Mouse (Mus musculus) liver, embryonic 13.5 days (tissue): Measurements from ENCODE around the gene Pik3c2b. TPM values are rescaled to one million over a fixed set of nuclear protein-coding genes. Genes with fewer than 3 reads are reported as not detected.

Experiments
- ATAC-seq: fragments of 200-750 bp; cut with Nextera tagmentation; 2 replicates; pipeline ENCODE4 v1.8.0; 2017; ENCODE audit warnings: low read depth, mild to moderate bottlenecking, moderate number of reproducible peaks, moderate library complexity
- DNase-seq: peaks from one replicate; pipeline ENCODE4 v3.0.0; 2022
- H3K27ac ChIP-seq: fragments of 300-500 bp; sonication (generic); 2 replicates; pipeline ENCODE4 v1.5.1; 2015; ENCODE audit warnings: moderate library complexity, mild to moderate bottlenecking, inconsistent platforms
- H3K27me3 ChIP-seq: fragments of 300-500 bp; sonication (generic); 2 replicates; pipeline ENCODE4 v1.6.1; 2015; ENCODE audit warnings: mild to moderate bottlenecking, inconsistent platforms
- H3K36me3 ChIP-seq: fragments of 300-500 bp; sonication (generic); 2 replicates; pipeline ENCODE4 v1.6.1; 2015; ENCODE audit warnings: mild to moderate bottlenecking, inconsistent platforms
- H3K4me1 ChIP-seq: fragments of 300-500 bp; sonication (generic); replicated peaks from 2 replicates; pipeline ENCODE4 v1.6.1; 2015; ENCODE audit warnings: inconsistent platforms
- H3K4me2 ChIP-seq: fragments of 300-500 bp; sonication (generic); 2 replicates; pipeline ENCODE4 v1.6.1; 2015; ENCODE audit warnings: inconsistent platforms, mild to moderate bottlenecking, moderate library complexity
- H3K4me3 ChIP-seq: fragments of 300-500 bp; sonication (generic); replicated peaks from 2 replicates; pipeline ENCODE4 v1.5.1; 2015; ENCODE audit warnings: mild to moderate bottlenecking, inconsistent platforms
- H3K9ac ChIP-seq: fragments of 300-500 bp; sonication (generic); 2 replicates; pipeline ENCODE4 v1.6.1; 2015; ENCODE audit warnings: mild to moderate bottlenecking, inconsistent platforms
- H3K9me3 ChIP-seq: fragments of 300-500 bp; sonication (generic); replicated peaks from 2 replicates; pipeline ENCODE4 v1.6.1; 2016; ENCODE audit warnings: inconsistent platforms
- WGBS: fragments of 180-500 bp; shearing (Covaris S2); methylation state at CpG from one replicate; pipeline ENCODE4 v1.1.7; 2015; ENCODE audit not compliant: insufficient replicate concordance; 5-methylcytosine and 5-hydroxymethylcytosine counted together
- polyA plus RNA-seq: library from polyadenylated mRNA; unstranded; fragments of >200 nt; fragmentation: Nextera tagmentation; extraction: Ambion mirVana; gene quantifications from 2 replicates; pipeline ENCODE4 v1.2.1, GENCODE M21; 2015

The Pik3c2b gene
- polyA plus RNA-seq, 1 experiment from 2014 or later = 0.82 TPM

GRCm38 (mm10) chr1:133127328-133127727 is 81.9 kb downstream of the Pik3c2b start:
- Histone ChIP-seq H3K4me1 (peaks cover 30% of the 10 kb centered on the region), H3K9ac (no peak overlapping the region), H3K27me3 (no peaks in the 10 kb centered on the region), H3K36me3 (no peaks in the 10 kb centered on the region; the same call in 1 of the 2 replicates), H3K4me2 (no peak overlapping the region), H3K27ac (no peak overlapping the region), H3K4me3 (no peak overlapping the region), H3K9me3 (no peaks in the 10 kb centered on the region)
- WGBS = 60% methylated on average over 9 of the region's 9 CpGs
- ATAC-seq (no peak), DNase-seq (no peak)

GRCm38 (mm10) chr1:133129471-133130221 is 84.2 kb downstream of the Pik3c2b start:
- WGBS = 25% methylated on average over 16 of the region's 16 CpGs
- peak overlapping the region; percentile 99 for H3K9ac ChIP-seq
- no peak for DNase-seq
- H3K4me2 ChIP-seq = peak overlapping the region; percentile 92
- H3K36me3 ChIP-seq = peaks cover 22% of the 10 kb centered on the region
- peak overlapping the region; percentile 98 for H3K27ac ChIP-seq
- peaks cover 30% of the 10 kb centered on the region for H3K4me1 ChIP-seq
- ATAC-seq = no peak
- H3K9me3 ChIP-seq = no peaks in the 10 kb centered on the region
- H3K4me3 ChIP-seq = peak overlapping the region; percentile 99
- H3K27me3 ChIP-seq = no peaks in the 10 kb centered on the region

- peaks cover 40% of the 10 kb centered on the region for H3K4me1 ChIP-seq
- no peaks in the 10 kb centered on the region for H3K9me3 ChIP-seq
- peak within 1 kb of the TSS; percentile 98 for H3K27ac ChIP-seq
- peak within 1 kb of the TSS; percentile 92 for H3K4me2 ChIP-seq
- no peaks in the 10 kb centered on the region for H3K27me3 ChIP-seq
- ATAC-seq = peak; percentile 95
- under 1% methylated on average over 72 of the region's 72 CpGs for WGBS
- DNase-seq = peak; percentile 100
- peaks cover 35% of the 10 kb centered on the region for H3K36me3 ChIP-seq
- peak within 1 kb of the TSS; percentile 99 for H3K9ac ChIP-seq
- peak within 1 kb of the TSS; percentile 99 for H3K4me3 ChIP-seq
Measured at GRCm38 (mm10) chr1:133130638-133131560, 85.4 kb downstream of the Pik3c2b start, which contains the start of gene Ppp1r15b. Ppp1r15b (plus strand) TSS chr1:133131143.

GRCm38 (mm10) chr1:133131561-133131905 is 86.1 kb downstream of the Pik3c2b start:
- Histone ChIP-seq H3K36me3 (peaks cover 41% of the 10 kb centered on the region), H3K27me3 (no peaks in the 10 kb centered on the region), H3K4me2 (peak overlapping the region; percentile 92), H3K9ac (peak overlapping the region; percentile 99), H3K4me3 (peak overlapping the region; percentile 99), H3K4me1 (peaks cover 46% of the 10 kb centered on the region), H3K9me3 (no peaks in the 10 kb centered on the region), H3K27ac (peak overlapping the region; percentile 98)
- ATAC-seq (no peak), DNase-seq (no peak)
- whole genome bisulfite sequencing = under 1% methylated on average over 35 of the region's 35 CpGs

- no peaks in the 10 kb centered on the region for H3K9me3 ChIP-seq
- H3K4me1 ChIP-seq = peaks cover 50% of the 10 kb centered on the region
- peak overlapping the region; percentile 98 for H3K27ac ChIP-seq
- H3K4me3 ChIP-seq = peak overlapping the region; percentile 99
- no peaks in the 10 kb centered on the region for H3K27me3 ChIP-seq
- DNase-seq (peak; percentile 22), ATAC-seq (no peak)
- H3K36me3 ChIP-seq = peaks cover 45% of the 10 kb centered on the region
- 0% methylated on average over 11 of the region's 11 CpGs for WGBS
- peak overlapping the region; percentile 92 for H3K4me2 ChIP-seq
- peak overlapping the region; percentile 99 for H3K9ac ChIP-seq
Measured at GRCm38 (mm10) chr1:133131936-133132335, 86.5 kb downstream of the Pik3c2b start.

GRCm38 (mm10) chr1:133132388-133133326 is 87.2 kb downstream of the Pik3c2b start:
- peaks cover 50% of the 10 kb centered on the region for H3K4me1 ChIP-seq
- peaks cover 52% of the 10 kb centered on the region for H3K36me3 ChIP-seq
- H3K27ac ChIP-seq = peak overlapping the region; percentile 98
- DNase-seq = peak; percentile 27
- under 1% methylated on average over 26 of the region's 26 CpGs for WGBS
- no peaks in the 10 kb centered on the region for H3K9me3 ChIP-seq
- peak overlapping the region; percentile 92 for H3K4me2 ChIP-seq
- H3K9ac ChIP-seq = peak overlapping the region; percentile 99
- ATAC-seq = no peak
- H3K4me3 ChIP-seq = peak overlapping the region; percentile 99
- H3K27me3 ChIP-seq = no peaks in the 10 kb centered on the region

GRCm38 (mm10) chr1:133133425-133133824 is 88.0 kb downstream of the Pik3c2b start:
- Histone ChIP-seq H3K27me3 (no peaks in the 10 kb centered on the region), H3K9ac (peak overlapping the region; percentile 99), H3K4me1 (peaks cover 57% of the 10 kb centered on the region), H3K4me2 (peak overlapping the region; percentile 92), H3K36me3 (peaks cover 60% of the 10 kb centered on the region), H3K9me3 (no peaks in the 10 kb centered on the region), H3K27ac (peak overlapping the region; percentile 98), H3K4me3 (peak overlapping the region; percentile 99)
- 2% methylated on average over 2 of the region's 2 CpGs for WGBS
- peak; percentile 54 for DNase-seq
- peak; percentile 7 for ATAC-seq

GRCm38 (mm10) chr1:133134071-133134470 is 88.6 kb downstream of the Pik3c2b start:
- peaks cover 59% of the 10 kb centered on the region for H3K4me1 ChIP-seq
- peaks cover 66% of the 10 kb centered on the region for H3K36me3 ChIP-seq

GRCm38 (mm10) chr1:133134881-133135280 is 89.4 kb downstream of the Pik3c2b start:
- peaks cover 74% of the 10 kb centered on the region for H3K36me3 ChIP-seq
- no peaks in the 10 kb centered on the region for H3K9me3 ChIP-seq
- no peaks in the 10 kb centered on the region for H3K27me3 ChIP-seq
- H3K4me1 ChIP-seq = peaks cover 53% of the 10 kb centered on the region
- peak overlapping the region; percentile 92 for H3K4me2 ChIP-seq
- no peak overlapping the region for H3K27ac ChIP-seq
- no peak for ATAC-seq
- peak; percentile 24 for DNase-seq
- peak overlapping the region; percentile 99 for H3K9ac ChIP-seq
- WGBS = 6% methylated on average over 4 of the region's 4 CpGs
- peak overlapping the region; percentile 99 for H3K4me3 ChIP-seq

More at GRCm38 (mm10) chr1:133134071-133134470, 88.6 kb downstream of the Pik3c2b start:
- Histone ChIP-seq H3K4me2 (peak overlapping the region; percentile 92), H3K9me3 (no peaks in the 10 kb centered on the region), H3K4me3 (peak overlapping the region; percentile 99), H3K27me3 (no peaks in the 10 kb centered on the region), H3K27ac (peak overlapping the region; percentile 98), H3K9ac (peak overlapping the region; percentile 99)
- WGBS = under 1% methylated on average over 4 of the region's 4 CpGs
- DNase-seq (no peak), ATAC-seq (no peak)

- WGBS = 50% methylated on average over 5 of the region's 5 CpGs
- Histone ChIP-seq H3K9ac (peak overlapping the region; percentile 99), H3K9me3 (no peaks in the 10 kb centered on the region), H3K4me3 (peak overlapping the region; percentile 99), H3K4me1 (peaks cover 45% of the 10 kb centered on the region), H3K36me3 (peaks cover 83% of the 10 kb centered on the region), H3K27me3 (no peaks in the 10 kb centered on the region), H3K4me2 (peak overlapping the region; percentile 92), H3K27ac (0 out of 2 replicates have a peak overlapping the region, but pooled peaks have one; percentile 12)
- ATAC-seq (no peak), DNase-seq (no peak)
Measured at GRCm38 (mm10) chr1:133135808-133136207, 90.3 kb downstream of the Pik3c2b start.
